Mouse (Mus musculus) spleen, embryonic (tissue): ENCODE measurements around the gene Mapkapk3.

Experiments
- CTCF ChIA-PET: fragments of 350-600 bp; sonication (Branson Sonifier 250); formaldehyde crosslinking; loops from one replicate; lab custom pipeline; 2022; lab: Charles Lee

Mapkapk3 gene

GRCm38 (mm10) chr9:107295616-107296015 lies 5.9 kb upstream of the Mapkapk3 start:
- CTCF ChIA-PET: interaction anchor here (1.2 to 1.4 kb wide), 3 partner anchors 39 to 60 kb away, joined by 4 to 7 read pairs (median 4); partner anchors contain the start of gene Hemk1

- CTCF ChIA-PET: interaction anchor here (0.6 to 1.6 kb wide), 4 partner anchors 41 to 681 kb away, joined by 4 to 7 read pairs (median 5); no protein-coding TSS in a partner anchor
These were observed 4.6 kb upstream of the Mapkapk3 start for GRCm38 (mm10) chr9:107294249-107294648.

GRCm38 (mm10) chr9:107290897-107291296 lies 1.2 kb upstream of the Mapkapk3 start:
- CTCF ChIA-PET: interaction anchor here (0.6 to 1.3 kb wide), 3 partner anchors 45 to 387 kb away, joined by 3 to 8 read pairs (median 6); no protein-coding TSS in a partner anchor

GRCm38 (mm10) chr9:107288711-107289110 lies 966 bp downstream of the Mapkapk3 start:
- CTCF ChIA-PET: interaction anchor here (0.9 to 1.2 kb wide), 2 partner anchors 19 to 46 kb away, joined by 3 read pairs; no protein-coding TSS in a partner anchor

- CTCF ChIA-PET: interaction anchor here (0.9 to 1.2 kb wide), 2 partner anchors 19 to 47 kb away, joined by 3 read pairs; no protein-coding TSS in a partner anchor
These were observed 1.5 kb downstream of the Mapkapk3 start for GRCm38 (mm10) chr9:107288105-107288650.

GRCm38 (mm10) chr9:107287294-107287693 lies 2.4 kb downstream of the Mapkapk3 start:
- CTCF ChIA-PET: interaction anchor here (0.9 kb wide), 1 partner anchor 51 kb away, joined by 3 read pairs; the partner anchor contains the start of gene Hemk1

GRCm38 (mm10) chr9:107285009-107285408 lies 4.7 kb downstream of the Mapkapk3 start:
- CTCF ChIA-PET: no interaction called here

- CTCF ChIA-PET: no interaction called here
These were observed 6.7 kb downstream of the Mapkapk3 start for GRCm38 (mm10) chr9:107282951-107283350.

- CTCF ChIA-PET: no interaction called here
These were observed 8.3 kb downstream of the Mapkapk3 start for GRCm38 (mm10) chr9:107281241-107281987.

- CTCF ChIA-PET: no interaction called here
These were observed 9.2 kb downstream of the Mapkapk3 start for GRCm38 (mm10) chr9:107280322-107281027.

GRCm38 (mm10) chr9:107279378-107280321 lies 10.0 kb downstream of the Mapkapk3 start:
- CTCF ChIA-PET: no interaction called here

GRCm38 (mm10) chr9:107278527-107279377 lies 10.9 kb downstream of the Mapkapk3 start:
- CTCF ChIA-PET: no interaction called here

- CTCF ChIA-PET: no interaction called here
These were observed 11.6 kb downstream of the Mapkapk3 start for GRCm38 (mm10) chr9:107278126-107278525.

- CTCF ChIA-PET: no interaction called here
These were observed 12.1 kb downstream of the Mapkapk3 start for GRCm38 (mm10) chr9:107277603-107278002.

- CTCF ChIA-PET: interaction anchor here (0.5 kb wide), 1 partner anchor 12 kb away, joined by 3 read pairs; no protein-coding TSS in a partner anchor
These were observed 14.0 kb downstream of the Mapkapk3 start for GRCm38 (mm10) chr9:107275710-107276109.

GRCm38 (mm10) chr9:107274751-107275150 lies 14.9 kb downstream of the Mapkapk3 start:
- CTCF ChIA-PET: no interaction called here

GRCm38 (mm10) chr9:107273184-107273583 lies 16.5 kb downstream of the Mapkapk3 start:
- CTCF ChIA-PET: no interaction called here

GRCm38 (mm10) chr9:107272284-107272683 lies 17.4 kb downstream of the Mapkapk3 start:
- CTCF ChIA-PET: no interaction called here

GRCm38 (mm10) chr9:107271177-107271938 lies 18.3 kb downstream of the Mapkapk3 start:
- CTCF ChIA-PET: no interaction called here
